Mouse (Mus musculus) forebrain, embryonic 10.5 days (tissue): ENCODE measurements around the gene Snf8. TPM values are rescaled to one million over a fixed set of nuclear protein-coding genes. Genes with fewer than 3 reads are reported as not detected.

Experiments used
- DNase-seq: peaks from one replicate; pipeline ENCODE4 v3.0.0-alpha.2; 2017; ENCODE audit warnings: low spot score; ENCODE audit errors: extremely low spot score
- H3K27ac ChIP-seq: fragments of 300-500 bp; sonication (generic); 2 replicates; pipeline ENCODE4 v1.5.1; 2016; ENCODE audit warnings: mild to moderate bottlenecking
- H3K27me3 ChIP-seq: fragments of 300-500 bp; sonication (generic); 2 replicates; pipeline ENCODE4 v1.6.1; 2016; ENCODE audit warnings: mild to moderate bottlenecking; ENCODE audit not compliant: poor library complexity, severe bottlenecking
- H3K36me3 ChIP-seq: fragments of 300-500 bp; sonication (generic); replicated peaks from 2 replicates; pipeline ENCODE4 v1.6.1; 2016; ENCODE audit warnings: mild to moderate bottlenecking, moderate library complexity
- H3K4me1 ChIP-seq: fragments of 300-500 bp; sonication (generic); 2 replicates; pipeline ENCODE4 v1.6.1; 2016
- H3K4me3 ChIP-seq: fragments of 300-500 bp; sonication (generic); 2 replicates; pipeline ENCODE4 v1.5.1; 2016; ENCODE audit warnings: mild to moderate bottlenecking, moderate library complexity
- H3K9me3 ChIP-seq: fragments of 300-500 bp; sonication (generic); 2 replicates; pipeline ENCODE4 v1.6.1; 2016; ENCODE audit warnings: mild to moderate bottlenecking, moderate library complexity
- WGBS: fragments of 180-500 bp; shearing (Covaris S2); methylation state at CpG from one replicate; pipeline ENCODE4 v1.1.7; 2016; 5-methylcytosine and 5-hydroxymethylcytosine counted together
- polyA plus RNA-seq: library from polyadenylated mRNA; unstranded; fragments of >200 nt; fragmentation: Nextera tagmentation; extraction: Ambion mirVana; gene quantifications from 2 replicates; pipeline ENCODE4 v1.2.1, GENCODE M21; 2016

The Snf8 gene
- polyA plus RNA-seq, 1 experiment from 2014 or later = 109 TPM

GRCm38 (mm10) chr11:96006367-96006851, 28.3 kb upstream of the Snf8 start:
- H3K27ac ChIP-seq = peak overlapping the region; percentile 100
- WGBS = under 1% methylated on average over 33 of the region's 33 CpGs
- H3K4me1 ChIP-seq = peaks cover 66% of the 10 kb centered on the region
- DNase-seq = no peak
- H3K4me3 ChIP-seq = peak overlapping the region; percentile 100
- no peaks in the 10 kb centered on the region for H3K9me3 ChIP-seq
- peaks cover 17% of the 10 kb centered on the region for H3K36me3 ChIP-seq
- no peaks in the 10 kb centered on the region for H3K27me3 ChIP-seq

GRCm38 (mm10) chr11:96006852-96007515, 27.7 kb upstream of the Snf8 start:
- peaks cover 66% of the 10 kb centered on the region for H3K4me1 ChIP-seq
- peak; percentile 86 for DNase-seq
- H3K27ac ChIP-seq = peak overlapping the region; percentile 100
- H3K4me3 ChIP-seq = peak overlapping the region; percentile 100
- peaks cover 12% of the 10 kb centered on the region for H3K36me3 ChIP-seq
- WGBS = under 1% methylated on average over 66 of the region's 67 CpGs
- H3K27me3 ChIP-seq = no peaks in the 10 kb centered on the region
- no peaks in the 10 kb centered on the region for H3K9me3 ChIP-seq

DNA sequence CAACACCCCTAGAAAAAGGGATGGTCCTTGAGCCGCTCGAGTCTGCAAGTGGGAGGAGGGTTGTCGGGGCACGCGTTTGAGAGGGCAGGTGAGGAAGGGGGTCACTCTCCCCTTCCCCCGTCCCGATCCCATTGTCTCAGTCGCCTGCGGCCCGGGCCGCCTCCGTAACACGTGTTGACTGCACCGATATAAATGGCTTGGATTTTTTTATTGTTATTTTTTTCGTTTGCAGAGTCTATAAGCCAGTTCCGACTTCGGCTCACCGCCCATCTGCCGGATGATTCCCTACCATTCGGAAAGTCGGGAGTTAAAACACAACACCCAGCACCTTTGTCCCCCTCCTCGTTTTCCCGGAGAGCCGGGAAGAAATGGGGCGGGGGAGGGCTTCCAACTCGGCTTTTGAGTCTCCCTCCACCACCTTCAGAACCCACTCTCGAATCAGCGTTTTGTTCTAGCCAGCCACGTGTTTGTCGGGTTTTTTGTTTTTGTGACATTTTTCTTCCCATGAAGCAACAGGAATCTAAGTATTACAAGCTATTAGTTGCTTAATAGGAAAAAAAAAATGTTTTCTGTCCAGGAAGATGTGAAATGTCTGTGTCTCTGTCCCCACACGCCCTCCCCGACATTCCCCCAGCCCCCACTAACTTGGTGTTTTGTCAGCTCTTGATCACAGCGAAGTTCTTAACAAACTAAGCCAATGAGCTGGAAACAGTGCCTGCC, 27.0 kb upstream of the Snf8 start:
- Histone ChIP-seq H3K27ac (peak overlapping the region; percentile 100), H3K9me3 (no peaks in the 10 kb centered on the region), H3K36me3 (peaks cover 8% of the 10 kb centered on the region), H3K4me1 (peaks cover 66% of the 10 kb centered on the region), H3K27me3 (no peaks in the 10 kb centered on the region), H3K4me3 (peak overlapping the region; percentile 100)
- DNase-seq = no peak
- under 1% methylated on average over 33 of the region's 33 CpGs for WGBS

DNA sequence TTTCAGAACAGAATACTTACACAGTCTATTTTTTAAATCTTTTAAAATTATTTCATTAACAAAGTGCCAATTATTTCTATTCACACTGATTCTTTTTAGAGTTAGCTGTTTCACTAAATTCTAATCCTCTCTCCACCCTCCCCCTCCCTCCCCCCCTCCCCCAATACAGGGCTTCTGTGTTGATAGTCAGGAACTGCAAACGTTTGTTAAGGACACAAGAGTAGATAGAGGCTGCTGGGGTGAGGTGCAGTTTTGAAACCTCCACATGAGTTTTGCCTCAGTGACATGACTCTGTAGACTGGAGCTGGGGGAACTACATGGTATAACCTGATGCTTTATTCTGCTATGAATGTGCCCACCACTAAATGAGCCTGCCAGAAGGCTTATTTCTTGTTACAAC, 25.9 kb upstream of the Snf8 start:
- Histone ChIP-seq H3K4me3 (peak overlapping the region; percentile 100), H3K27ac (peak overlapping the region; percentile 100)
- 0% methylated on average over 1 of the region's 1 CpGs for WGBS

DNA sequence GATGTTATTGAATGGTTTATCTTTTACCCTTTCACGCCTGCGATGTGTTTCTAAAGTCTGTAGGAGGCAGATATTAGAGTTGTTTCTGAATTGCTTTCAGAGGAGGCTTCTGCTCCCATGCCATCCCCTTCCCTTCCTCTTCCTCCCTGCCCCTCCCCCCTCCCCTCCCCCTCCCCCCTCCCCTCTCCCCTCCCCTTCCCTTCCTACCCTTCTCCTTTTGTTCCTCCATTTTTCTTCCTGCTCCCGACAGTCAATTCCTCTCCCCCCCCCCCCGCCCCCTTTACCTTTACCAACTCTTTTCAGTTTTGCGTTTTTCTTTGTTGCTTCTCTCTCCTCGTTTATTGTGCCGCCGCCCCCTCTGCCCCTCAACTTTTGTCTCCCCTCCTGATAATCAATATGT, 22.7 kb upstream of the Snf8 start:
- Histone ChIP-seq H3K27ac (peak overlapping the region; percentile 84), H3K36me3 (no peaks in the 10 kb centered on the region), H3K4me3 (peak overlapping the region; percentile 42), H3K27me3 (no peaks in the 10 kb centered on the region), H3K4me1 (peaks cover 70% of the 10 kb centered on the region), H3K9me3 (no peaks in the 10 kb centered on the region)
- DNase-seq = peak; percentile 44
- 2% methylated on average over 6 of the region's 8 CpGs for WGBS

More for the DNA sequence above, 25.9 kb upstream of the Snf8 start:
- Histone ChIP-seq H3K36me3 (no peaks in the 10 kb centered on the region), H3K9me3 (no peaks in the 10 kb centered on the region), H3K4me1 (peaks cover 63% of the 10 kb centered on the region), H3K27me3 (no peaks in the 10 kb centered on the region)
- peak; percentile 37 for DNase-seq

GRCm38 (mm10) chr11:96015421-96015820, 19.3 kb upstream of the Snf8 start:
- Histone ChIP-seq H3K4me3 (no peak overlapping the region), H3K27ac (no peak overlapping the region), H3K36me3 (no peaks in the 10 kb centered on the region), H3K27me3 (no peaks in the 10 kb centered on the region), H3K4me1 (peaks cover 57% of the 10 kb centered on the region), H3K9me3 (no peaks in the 10 kb centered on the region)
- no peak for DNase-seq
- 60% methylated on average over 5 of the region's 5 CpGs for WGBS

GRCm38 (mm10) chr11:96017941-96018351, 16.7 kb upstream of the Snf8 start:
- Histone ChIP-seq H3K9me3 (no peaks in the 10 kb centered on the region), H3K36me3 (no peaks in the 10 kb centered on the region), H3K4me1 (peaks cover 32% of the 10 kb centered on the region), H3K4me3 (no peak overlapping the region), H3K27ac (peak overlapping the region; percentile 58), H3K27me3 (no peaks in the 10 kb centered on the region)
- DNase-seq = no peak
- 13% methylated on average over 9 of the region's 9 CpGs for WGBS

DNA sequence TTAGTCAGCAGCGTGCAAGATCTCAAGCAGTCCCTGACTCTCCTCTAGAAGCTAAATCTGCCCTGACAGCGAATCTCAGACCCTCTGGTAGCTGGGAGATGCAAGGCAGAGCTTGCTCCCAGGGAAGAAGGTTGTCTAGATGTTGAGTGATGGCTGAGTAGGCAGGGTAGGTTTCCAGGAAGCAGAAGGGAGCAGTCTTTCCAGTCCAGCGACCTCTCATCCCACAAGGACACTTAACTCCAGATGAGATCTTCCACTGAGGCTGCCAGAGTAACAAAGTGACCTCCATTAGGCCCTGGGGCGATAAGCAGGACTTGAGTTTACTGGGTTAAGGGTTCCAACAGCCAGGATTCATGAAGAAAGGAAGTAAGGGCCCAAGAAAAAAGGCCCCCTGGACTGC, 14.1 kb upstream of the Snf8 start:
- Histone ChIP-seq H3K36me3 (no peaks in the 10 kb centered on the region), H3K4me1 (peaks cover 23% of the 10 kb centered on the region), H3K27ac (no peak overlapping the region), H3K9me3 (no peaks in the 10 kb centered on the region), H3K4me3 (no peak overlapping the region), H3K27me3 (no peaks in the 10 kb centered on the region)
- WGBS = 80% methylated on average over 4 of the region's 4 CpGs
- no peak for DNase-seq

GRCm38 (mm10) chr11:96028130-96028529, 6.6 kb upstream of the Snf8 start:
- Histone ChIP-seq H3K4me1 (no peaks in the 10 kb centered on the region), H3K27ac (no peak overlapping the region), H3K4me3 (no peak overlapping the region), H3K36me3 (no peaks in the 10 kb centered on the region), H3K27me3 (peaks cover 10% of the 10 kb centered on the region; the same call in 1 of the 2 replicates), H3K9me3 (no peaks in the 10 kb centered on the region)
- 66% methylated on average over 5 of the region's 5 CpGs for WGBS
- no peak for DNase-seq

GRCm38 (mm10) chr11:96030571-96030970, 4.1 kb upstream of the Snf8 start:
- no peak overlapping the region for H3K27ac ChIP-seq
- H3K9me3 ChIP-seq = no peaks in the 10 kb centered on the region
- no peak for DNase-seq
- peaks cover 13% of the 10 kb centered on the region for H3K4me1 ChIP-seq
- H3K4me3 ChIP-seq = no peak overlapping the region
- H3K27me3 ChIP-seq = peaks cover 10% of the 10 kb centered on the region; the same call in 1 of the 2 replicates
- no peaks in the 10 kb centered on the region for H3K36me3 ChIP-seq
- WGBS = 98% methylated on average over 3 of the region's 3 CpGs

GRCm38 (mm10) chr11:96031701-96032100, 3.0 kb upstream of the Snf8 start:
- WGBS = 88% methylated on average over 2 of the region's 2 CpGs
- DNase-seq = no peak

DNA sequence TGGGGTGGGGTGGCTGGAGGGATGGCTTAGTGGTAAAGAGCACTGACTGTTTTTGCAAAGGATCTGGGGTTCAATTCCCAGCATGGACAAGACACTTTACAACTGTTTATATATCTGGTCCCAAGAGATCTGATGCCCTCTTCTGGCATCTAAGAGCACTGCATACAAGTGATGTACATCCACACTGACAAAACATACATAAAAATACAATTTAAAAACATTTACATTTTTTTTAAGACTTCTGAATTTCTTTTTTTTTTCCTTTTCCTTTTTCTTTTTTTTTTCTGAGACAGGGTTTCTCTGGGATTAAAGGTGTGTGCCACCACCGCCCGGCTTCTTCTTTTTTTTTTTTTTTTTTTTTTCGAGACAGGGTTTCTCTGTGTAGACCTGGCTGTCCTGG, 1.4 kb upstream of the Snf8 start:
- Histone ChIP-seq H3K4me1 (peaks cover 21% of the 10 kb centered on the region), H3K27me3 (peaks cover 10% of the 10 kb centered on the region; the same call in 1 of the 2 replicates), H3K27ac (no peak overlapping the region), H3K36me3 (peaks cover 13% of the 10 kb centered on the region), H3K9me3 (no peaks in the 10 kb centered on the region), H3K4me3 (no peak overlapping the region)
- DNase-seq = no peak
- WGBS = 95% methylated on average over 3 of the region's 3 CpGs

More at GRCm38 (mm10) chr11:96031701-96032100, 3.0 kb upstream of the Snf8 start:
- Histone ChIP-seq H3K27ac (no peak overlapping the region), H3K4me3 (no peak overlapping the region), H3K36me3 (peaks cover 3% of the 10 kb centered on the region; the same call in 1 of the 2 replicates), H3K4me1 (peaks cover 21% of the 10 kb centered on the region), H3K9me3 (no peaks in the 10 kb centered on the region), H3K27me3 (peaks cover 10% of the 10 kb centered on the region; the same call in 1 of the 2 replicates)

GRCm38 (mm10) chr11:96034116-96034515, 569 bp upstream of the Snf8 start:
- 54% methylated on average over 8 of the region's 8 CpGs for WGBS
- H3K27ac ChIP-seq = peak overlapping the region; percentile 88

More at GRCm38 (mm10) chr11:96034116-96034515, 569 bp upstream of the Snf8 start:
- Histone ChIP-seq H3K4me1 (peaks cover 21% of the 10 kb centered on the region), H3K4me3 (peak overlapping the region; percentile 86), H3K27me3 (peaks cover 5% of the 10 kb centered on the region; the same call in 1 of the 2 replicates), H3K9me3 (no peaks in the 10 kb centered on the region), H3K36me3 (peaks cover 19% of the 10 kb centered on the region)
- DNase-seq = no peak
